Mouse (Mus musculus) stomach, embryonic 15.5 days (tissue): ENCODE data around the gene Krt24. TPM values are rescaled to one million over a fixed set of nuclear protein-coding genes. Genes with fewer than 3 reads are reported as not detected.
"Not testable (repeated sequence)": the region's sequence is repeated elsewhere in the genome, so short reads cannot be mapped to it uniquely, and the experiment has no call there.

Source experiments
- ATAC-seq: fragments of 200-750 bp; cut with Nextera tagmentation; 2 replicates; pipeline ENCODE4 v1.8.0; 2017; ENCODE audit warnings: low read depth, moderate number of reproducible peaks, moderate TSS enrichment; ENCODE audit not compliant: insufficient read depth, low FRiP score
- H3K27ac ChIP-seq: fragments of 300-500 bp; sonication (generic); 2 replicates; pipeline ENCODE4 v1.5.1; 2015; ENCODE audit warnings: mild to moderate bottlenecking, inconsistent platforms
- H3K27me3 ChIP-seq: fragments of 300-500 bp; sonication (generic); replicated peaks from 2 replicates; pipeline ENCODE4 v1.6.1; 2015; ENCODE audit warnings: inconsistent platforms
- H3K36me3 ChIP-seq: fragments of 300-500 bp; sonication (generic); 2 replicates; pipeline ENCODE4 v1.6.1; 2015; ENCODE audit warnings: inconsistent platforms
- H3K4me1 ChIP-seq: fragments of 300-500 bp; sonication (generic); 2 replicates; pipeline ENCODE4 v1.6.1; 2015; ENCODE audit warnings: inconsistent platforms
- H3K4me2 ChIP-seq: fragments of 300-500 bp; sonication (generic); 2 replicates; pipeline ENCODE4 v1.6.1; 2015; ENCODE audit warnings: mild to moderate bottlenecking, inconsistent platforms
- H3K4me3 ChIP-seq: fragments of 300-500 bp; sonication (generic); replicated peaks from 2 replicates; pipeline ENCODE4 v1.5.1; 2015; ENCODE audit warnings: inconsistent platforms
- H3K9ac ChIP-seq: fragments of 300-500 bp; sonication (generic); 2 replicates; pipeline ENCODE4 v1.6.1; 2015; ENCODE audit warnings: inconsistent platforms
- H3K9me3 ChIP-seq: fragments of 300-500 bp; sonication (generic); 2 replicates; pipeline ENCODE4 v1.6.1; 2016; ENCODE audit warnings: inconsistent platforms
- WGBS: fragments of 180-500 bp; shearing (Covaris S2); methylation state at CpG from one replicate; pipeline ENCODE4 v1.1.7; 2015; 5-methylcytosine and 5-hydroxymethylcytosine counted together
- polyA plus RNA-seq: library from polyadenylated mRNA; unstranded; fragments of >200 nt; fragmentation: Nextera tagmentation; extraction: Ambion mirVana; gene quantifications from 2 replicates; pipeline ENCODE4 v1.2.1, GENCODE M21; 2015

The Krt24 gene
- polyA plus RNA-seq, 1 experiment from 2014 or later: not detected

DNA sequence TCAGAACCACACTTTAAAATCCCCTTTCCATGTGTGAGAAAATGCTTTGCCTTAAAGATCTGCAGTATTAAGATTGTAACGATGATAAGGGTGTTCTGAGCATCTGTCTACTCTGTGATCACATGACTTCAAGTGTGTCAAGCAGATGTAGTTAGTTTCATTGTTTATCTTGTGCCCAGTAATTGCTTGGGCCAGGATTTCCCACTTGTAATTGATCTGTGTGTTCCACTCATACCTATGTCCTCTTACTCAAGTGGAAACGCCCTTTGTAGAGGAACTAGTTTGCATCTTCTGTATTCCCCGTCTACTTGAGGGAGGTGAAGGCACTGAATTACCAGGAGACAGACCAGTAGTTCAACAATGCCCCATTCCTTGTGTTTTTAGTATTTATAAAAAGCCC, 34.4 kb downstream of the Krt24 start:
- Histone ChIP-seq H3K9me3 (no peaks in the 10 kb centered on the region), H3K4me2 (no peak overlapping the region), H3K27ac (no peak overlapping the region), H3K36me3 (no peaks in the 10 kb centered on the region), H3K27me3 (no peaks in the 10 kb centered on the region), H3K4me3 (no peak overlapping the region), H3K9ac (no peak overlapping the region), H3K4me1 (no peaks in the 10 kb centered on the region)
- ATAC-seq: no peak
- WGBS: 47% methylated on average over 3 of the region's 3 CpGs

DNA sequence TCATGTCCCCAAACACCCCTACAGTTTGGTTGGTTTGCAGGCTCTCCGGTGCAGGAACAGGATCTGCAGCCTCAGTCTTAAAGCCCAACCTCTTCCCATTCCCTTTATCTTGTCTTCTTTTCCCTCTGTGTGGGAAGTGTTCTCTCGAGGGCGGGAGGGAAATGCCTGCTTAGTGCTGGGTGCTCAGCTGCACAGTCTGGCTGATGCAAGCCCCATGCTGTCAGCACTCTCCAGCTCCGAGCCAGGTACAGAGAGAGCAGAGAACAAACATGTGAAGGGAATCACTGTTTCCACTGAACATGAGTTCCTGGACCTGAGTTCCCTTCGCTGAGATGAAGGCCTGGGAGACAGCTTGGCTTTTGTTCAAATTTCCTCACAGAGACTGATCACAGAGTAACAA, 34.8 kb downstream of the Krt24 start:
- 45% methylated on average over 5 of the region's 5 CpGs for WGBS
- Histone ChIP-seq H3K27ac (no peak overlapping the region), H3K9me3 (no peaks in the 10 kb centered on the region), H3K4me1 (no peaks in the 10 kb centered on the region), H3K4me3 (no peak overlapping the region), H3K27me3 (no peaks in the 10 kb centered on the region), H3K36me3 (no peaks in the 10 kb centered on the region), H3K9ac (no peak overlapping the region), H3K4me2 (no peak overlapping the region)
- no peak for ATAC-seq

DNA sequence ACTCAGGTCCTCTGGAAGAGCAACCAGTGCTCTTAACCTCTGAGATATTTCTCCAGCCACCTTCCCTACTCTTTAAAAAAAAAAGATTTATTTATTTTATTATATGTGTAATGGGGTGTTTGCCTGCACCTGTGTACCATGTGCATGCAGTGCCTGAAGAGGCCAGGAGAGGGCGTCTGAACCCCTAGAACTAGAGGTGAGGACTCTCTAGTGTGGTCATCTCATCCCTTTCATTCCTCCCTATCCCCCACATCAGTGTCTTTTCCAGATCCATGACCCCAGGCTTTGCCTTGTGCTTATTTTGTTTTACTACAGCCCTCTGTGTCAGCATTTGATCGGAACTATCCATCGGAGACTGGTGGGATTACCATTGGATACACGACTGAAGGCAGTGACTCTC, 35.9 kb downstream of the Krt24 start:
- Histone ChIP-seq H3K4me1 (peaks cover under 1% of the 10 kb centered on the region; the same call in 1 of the 2 replicates), H3K4me2 (no peak overlapping the region), H3K9me3 (no peaks in the 10 kb centered on the region), H3K4me3 (no peak overlapping the region), H3K27ac (no peak overlapping the region), H3K36me3 (no peaks in the 10 kb centered on the region), H3K9ac (no peak overlapping the region), H3K27me3 (no peaks in the 10 kb centered on the region)
- WGBS: 64% methylated on average over 4 of the region's 4 CpGs
- ATAC-seq: no peak

DNA sequence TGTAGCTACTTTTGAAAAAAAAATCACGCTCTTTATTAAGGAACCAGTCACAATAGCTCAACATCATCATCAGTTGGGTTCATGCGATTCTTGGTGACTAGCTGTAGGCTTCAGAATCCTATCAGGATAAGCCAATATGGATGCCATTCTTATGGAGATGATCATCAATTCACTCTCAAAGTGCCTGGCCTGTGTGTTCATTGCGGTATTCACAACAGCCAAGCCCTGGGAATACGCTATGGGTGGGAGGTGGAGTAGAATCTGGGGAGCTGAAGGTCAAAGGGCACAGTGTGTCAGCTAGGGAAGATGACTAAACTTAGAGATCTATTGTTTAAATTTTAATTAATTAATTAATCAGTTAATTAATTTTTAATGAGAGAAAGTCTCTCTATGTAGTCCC, 37.1 kb downstream of the Krt24 start:
- Histone ChIP-seq H3K4me2 (no peak overlapping the region), H3K4me3 (no peak overlapping the region), H3K27ac (no peak overlapping the region), H3K27me3 (no peaks in the 10 kb centered on the region), H3K9me3 (no peaks in the 10 kb centered on the region), H3K4me1 (peaks cover 6% of the 10 kb centered on the region; the same call in 1 of the 2 replicates), H3K36me3 (no peaks in the 10 kb centered on the region), H3K9ac (no peak overlapping the region)
- ATAC-seq: no peak
- 95% methylated on average over 4 of the region's 4 CpGs for WGBS

DNA sequence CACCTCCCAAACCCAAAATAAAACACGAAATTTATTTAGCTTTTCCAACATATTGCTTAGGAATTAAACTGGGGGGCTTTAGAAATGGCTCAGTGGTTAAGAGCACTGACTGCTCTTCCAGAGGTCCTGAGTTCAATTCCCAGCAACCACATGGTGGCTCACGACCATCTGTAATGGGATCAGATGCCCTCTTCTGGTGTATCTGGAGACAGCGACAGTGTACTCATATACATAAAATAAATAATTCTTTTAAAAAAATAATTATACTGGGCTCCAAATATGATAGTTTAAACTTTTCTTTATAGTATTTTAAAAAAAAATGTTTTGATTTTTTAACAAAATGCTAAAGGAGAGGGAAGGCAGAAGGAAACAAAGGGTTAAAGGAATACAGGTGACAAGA, 40.5 kb downstream of the Krt24 start:
- H3K36me3 ChIP-seq, H3K27ac ChIP-seq, H3K4me2 ChIP-seq, H3K9ac ChIP-seq, ATAC-seq, H3K4me1 ChIP-seq, H3K27me3 ChIP-seq, H3K9me3 ChIP-seq, H3K4me3 ChIP-seq: not testable (repeated sequence)
- WGBS: 40% methylated on average over 3 of the region's 3 CpGs

DNA sequence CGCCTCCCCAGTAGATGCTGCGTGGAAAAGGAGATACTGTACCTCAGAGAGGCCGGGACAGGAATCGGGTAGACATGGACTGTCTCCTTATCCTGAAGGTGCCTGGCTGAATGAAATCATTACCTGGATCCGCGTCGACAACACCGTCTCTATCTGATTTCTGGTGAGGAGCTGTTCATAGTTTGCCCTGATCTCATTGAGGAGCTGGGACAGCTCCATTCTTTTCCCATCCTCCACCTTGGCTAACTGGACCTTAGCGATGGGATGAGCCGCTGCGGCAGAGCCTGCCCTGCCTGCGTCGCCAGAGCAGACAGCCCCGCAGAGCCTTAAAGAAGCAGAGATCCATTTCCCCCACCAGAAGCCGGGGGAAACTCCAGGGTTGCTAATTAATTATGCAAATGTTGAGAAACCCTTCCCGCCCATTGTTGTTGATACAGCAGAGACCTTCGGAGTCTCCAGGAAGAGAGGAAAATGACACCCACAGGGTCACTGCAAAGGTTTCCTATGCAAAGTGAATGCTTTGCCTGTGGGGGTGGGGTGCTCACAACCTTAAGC, 41.2 kb downstream of the Krt24 start, which contains the start of gene Krt222:
TSS of gene Krt222 (minus strand) at position 266 of the 555 bp plus-strand sequence.
- H3K4me1 ChIP-seq: peaks cover 6% of the 10 kb centered on the region; the same call in 1 of the 2 replicates
- no peak within 1 kb of the TSS for H3K9ac ChIP-seq
- H3K27me3 ChIP-seq: no peaks in the 10 kb centered on the region
- ATAC-seq: no peak
- H3K36me3 ChIP-seq: no peaks in the 10 kb centered on the region
- peak within 1 kb of the TSS; percentile 52 for H3K4me2 ChIP-seq
- H3K27ac ChIP-seq: no peak within 1 kb of the TSS
- 6% methylated on average over 17 of the region's 17 CpGs for WGBS
- no peaks in the 10 kb centered on the region for H3K9me3 ChIP-seq
- peak within 1 kb of the TSS; percentile 22 for H3K4me3 ChIP-seq

DNA sequence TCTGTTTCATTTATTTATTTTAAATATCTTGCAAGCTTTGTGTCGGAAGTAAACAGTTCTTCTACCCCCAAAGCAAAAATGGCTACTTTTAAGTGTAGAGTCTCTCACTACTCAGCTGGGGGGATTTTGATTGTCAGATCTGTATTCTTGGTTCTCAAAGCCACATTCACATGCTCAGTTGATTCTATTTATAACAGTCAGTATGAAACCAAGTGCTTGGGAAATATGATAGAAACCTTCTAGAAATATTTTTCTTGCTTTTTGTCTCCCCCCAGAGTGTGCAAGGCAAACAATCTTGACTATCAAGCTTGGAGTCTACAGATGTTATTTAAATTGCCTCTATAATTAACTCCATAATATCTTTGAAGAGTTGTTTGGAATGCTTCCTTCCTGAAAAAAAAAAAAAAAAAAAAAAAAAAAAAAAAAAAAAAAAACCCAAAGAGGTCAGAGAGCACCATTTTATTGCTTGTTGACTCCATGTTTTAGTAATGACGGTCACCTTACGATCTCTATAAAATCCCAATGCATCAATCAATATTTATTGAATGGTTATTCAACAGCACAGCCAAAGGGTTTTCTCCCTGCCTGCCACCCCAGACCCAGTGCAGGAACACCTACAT, 41.8 kb downstream of the Krt24 start:
- WGBS: 52% methylated on average over 3 of the region's 3 CpGs
- no peak for ATAC-seq
- no peak overlapping the region for H3K27ac ChIP-seq
- no peaks in the 10 kb centered on the region for H3K27me3 ChIP-seq
- H3K9ac ChIP-seq: no peak overlapping the region
- peaks cover 6% of the 10 kb centered on the region; the same call in 1 of the 2 replicates for H3K4me1 ChIP-seq
- H3K4me3 ChIP-seq: peak overlapping the region; percentile 22; the same call in 1 of the 2 replicates
- no peaks in the 10 kb centered on the region for H3K9me3 ChIP-seq
- peak overlapping the region; percentile 52 for H3K4me2 ChIP-seq
- H3K36me3 ChIP-seq: no peaks in the 10 kb centered on the region

DNA sequence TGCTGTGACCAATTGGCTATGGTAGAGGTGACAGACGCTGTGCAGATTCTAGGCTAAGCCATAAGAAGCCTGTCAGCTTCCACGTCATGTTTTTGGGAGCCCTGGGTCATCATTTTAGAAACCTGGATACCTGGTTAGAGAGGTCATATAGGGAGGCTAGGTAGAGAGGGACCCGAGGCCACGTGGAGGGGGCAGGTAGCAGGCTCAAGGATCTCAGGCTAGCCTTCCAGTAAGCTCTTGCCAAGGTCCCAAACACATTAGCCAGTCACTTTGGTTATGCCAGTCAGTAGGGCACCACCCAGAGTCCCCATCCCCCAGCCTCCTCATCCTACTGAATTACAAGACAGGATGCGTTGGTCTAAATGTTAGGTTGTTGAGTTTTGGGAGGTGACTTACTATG, 43.0 kb downstream of the Krt24 start:
- H3K9ac ChIP-seq: no peak overlapping the region
- WGBS: 75% methylated on average over 5 of the region's 5 CpGs
- H3K27me3 ChIP-seq: no peaks in the 10 kb centered on the region
- H3K4me2 ChIP-seq: no peak overlapping the region
- H3K36me3 ChIP-seq: no peaks in the 10 kb centered on the region
- no peak overlapping the region for H3K27ac ChIP-seq
- H3K4me1 ChIP-seq: peaks cover 6% of the 10 kb centered on the region; the same call in 1 of the 2 replicates
- H3K4me3 ChIP-seq: no peak overlapping the region
- no peaks in the 10 kb centered on the region for H3K9me3 ChIP-seq
- ATAC-seq: no peak

DNA sequence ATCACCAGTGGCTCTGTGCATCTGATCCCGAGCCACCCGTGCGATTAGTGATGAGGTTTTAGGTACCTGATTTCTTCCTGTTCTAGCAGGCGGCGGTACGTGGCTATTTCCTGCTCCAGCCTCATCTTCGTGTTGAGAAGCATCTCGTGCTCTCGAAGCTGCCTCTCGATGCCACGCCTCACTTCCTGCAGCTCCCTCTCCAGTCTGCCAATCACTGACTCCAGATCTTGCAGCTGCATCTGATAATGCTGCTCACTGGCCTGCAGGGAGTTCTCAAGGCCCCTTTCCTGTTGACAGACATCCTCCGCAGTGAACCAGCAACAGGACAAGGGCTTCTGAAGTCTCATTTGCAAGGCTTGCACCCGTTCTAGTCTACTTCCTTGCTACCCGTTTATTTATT, 46.6 kb downstream of the Krt24 start:
- Histone ChIP-seq H3K4me3 (no peak overlapping the region), H3K27me3 (no peaks in the 10 kb centered on the region), H3K4me1 (no peaks in the 10 kb centered on the region), H3K9ac (no peak overlapping the region), H3K4me2 (no peak overlapping the region), H3K27ac (no peak overlapping the region), H3K36me3 (no peaks in the 10 kb centered on the region), H3K9me3 (no peaks in the 10 kb centered on the region)
- no peak for ATAC-seq
- 60% methylated on average over 14 of the region's 14 CpGs for WGBS

DNA sequence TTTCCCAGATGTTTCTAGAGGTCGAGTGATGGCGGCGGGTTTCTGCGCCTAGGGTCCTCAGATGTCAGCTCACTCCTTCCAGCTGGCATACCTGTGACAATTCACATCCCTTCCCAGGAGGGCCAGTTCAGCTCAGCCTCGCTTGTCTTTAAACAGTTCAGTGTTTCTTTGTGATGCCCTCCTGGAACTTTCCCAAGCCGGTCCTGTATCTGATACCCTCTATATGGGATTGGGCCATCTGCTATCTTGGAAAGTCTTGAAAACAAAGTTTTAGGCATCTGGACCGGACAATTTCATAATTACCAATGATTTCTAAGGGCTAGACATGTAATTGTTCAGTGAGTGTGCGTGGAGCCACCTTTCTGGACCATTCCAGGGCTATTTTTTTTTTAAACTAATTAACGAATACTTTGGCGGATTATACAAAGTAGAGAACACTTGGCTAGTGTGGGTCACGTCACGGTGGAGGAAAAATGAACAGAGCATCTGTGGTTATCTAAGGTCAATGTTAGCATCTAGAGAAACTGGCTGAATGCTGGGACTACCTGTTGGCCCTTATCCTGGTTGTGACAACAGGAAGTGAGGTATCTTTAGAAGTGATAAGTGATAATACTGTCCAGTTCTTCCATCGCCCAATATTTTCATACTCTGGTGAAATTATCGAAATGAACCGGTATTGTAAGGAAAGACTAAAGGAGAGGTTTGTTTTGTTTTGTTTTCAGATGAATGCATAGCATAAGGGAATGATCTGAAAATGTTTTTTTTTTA, 53.8 kb downstream of the Krt24 start:
- Histone ChIP-seq H3K36me3 (peaks cover 7% of the 10 kb centered on the region; the same call in 1 of the 2 replicates), H3K4me3 (peak overlapping the region; percentile 94), H3K4me1 (0 out of 2 replicates have a peak, but pooled peaks cover 8% of the 10 kb centered on the region), H3K9me3 (no peaks in the 10 kb centered on the region), H3K27ac (peak overlapping the region; percentile 99), H3K9ac (peak overlapping the region; percentile 97), H3K4me2 (peak overlapping the region; percentile 75), H3K27me3 (no peaks in the 10 kb centered on the region)
- ATAC-seq: 0 out of 2 replicates have a peak, but pooled peaks have one; percentile 4
- WGBS: 22% methylated on average over 15 of the region's 15 CpGs

DNA sequence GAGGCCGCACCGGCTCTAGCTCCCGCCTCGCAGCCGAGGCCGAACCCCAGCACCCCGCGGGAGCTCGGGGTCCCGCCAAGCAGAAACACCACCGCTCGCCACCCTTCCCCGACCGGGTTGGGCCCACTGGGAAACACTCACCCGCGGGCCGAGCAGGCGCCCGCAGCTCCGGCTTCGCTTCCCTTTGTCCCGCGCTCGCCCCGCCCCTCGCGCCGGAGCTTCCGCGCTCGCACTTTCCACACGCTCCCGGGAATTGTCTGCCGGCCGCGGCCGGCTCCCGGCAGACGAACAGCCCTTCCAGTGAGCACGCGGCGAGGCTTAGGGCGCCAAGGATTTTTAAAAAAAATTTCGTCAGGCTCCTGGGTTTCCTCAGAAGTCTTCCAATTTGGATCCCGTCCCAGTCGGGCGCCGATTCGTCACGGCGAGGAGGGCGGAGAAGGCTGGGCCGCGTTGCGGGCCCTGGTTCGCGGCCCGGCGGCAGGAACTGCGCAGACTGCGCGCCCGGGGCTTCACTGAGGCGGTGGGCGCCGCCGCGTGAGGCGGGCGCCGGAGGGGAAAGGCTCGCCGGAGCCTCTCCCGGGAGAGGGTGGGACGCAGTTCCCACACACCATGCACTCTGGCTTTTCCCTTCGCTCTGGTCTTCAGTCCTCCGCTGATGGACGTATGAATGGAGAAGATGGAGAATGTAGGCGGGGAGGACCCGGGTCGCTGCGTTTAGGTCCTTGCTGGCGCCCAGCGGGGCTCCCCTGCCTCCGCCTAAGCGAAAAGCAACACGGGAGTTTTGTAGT, 54.6 kb downstream of the Krt24 start, which contains the start of gene Smarce1:
TSS of gene Smarce1 (minus strand) at position 757 of the 788 bp plus-strand sequence.
- WGBS: under 1% methylated on average over 84 of the region's 87 CpGs
- peak; percentile 84 for ATAC-seq
- H3K27ac ChIP-seq: peak within 1 kb of the TSS; percentile 99
- H3K9me3 ChIP-seq: no peaks in the 10 kb centered on the region
- 0 out of 2 replicates have a peak, but pooled peaks cover 8% of the 10 kb centered on the region for H3K4me1 ChIP-seq
- peak within 1 kb of the TSS; percentile 75 for H3K4me2 ChIP-seq
- H3K4me3 ChIP-seq: peak within 1 kb of the TSS; percentile 94
- peaks cover 8% of the 10 kb centered on the region; the same call in 1 of the 2 replicates for H3K36me3 ChIP-seq
- H3K9ac ChIP-seq: peak within 1 kb of the TSS; percentile 97
- no peaks in the 10 kb centered on the region for H3K27me3 ChIP-seq
